Mouse (Mus musculus): Measurements from ENCODE around the gene Gsx1.

The Gsx1 gene

DNA sequence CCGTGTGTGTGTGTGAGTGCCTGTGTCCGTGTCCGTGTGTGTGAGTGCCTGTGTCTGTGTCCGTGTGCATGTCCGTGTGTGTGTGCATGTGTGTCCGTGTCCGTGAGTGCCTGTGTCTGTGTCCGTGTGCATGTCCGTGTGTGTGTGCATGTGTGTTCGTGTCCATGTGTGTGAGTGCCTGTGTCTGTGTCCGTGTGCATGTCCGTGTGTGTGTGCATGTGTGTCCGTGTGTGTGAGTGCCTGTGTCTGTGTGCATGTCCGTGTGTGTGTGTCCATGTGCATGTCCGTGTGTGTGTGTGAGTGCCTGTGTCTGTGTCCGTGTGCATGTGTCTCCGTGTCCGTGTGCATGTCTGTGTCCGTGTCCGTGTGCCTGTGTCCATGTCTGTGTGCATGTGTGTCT is 19.4 kb downstream of the Gsx1 start:
- no peak for DNase-seq

DNA sequence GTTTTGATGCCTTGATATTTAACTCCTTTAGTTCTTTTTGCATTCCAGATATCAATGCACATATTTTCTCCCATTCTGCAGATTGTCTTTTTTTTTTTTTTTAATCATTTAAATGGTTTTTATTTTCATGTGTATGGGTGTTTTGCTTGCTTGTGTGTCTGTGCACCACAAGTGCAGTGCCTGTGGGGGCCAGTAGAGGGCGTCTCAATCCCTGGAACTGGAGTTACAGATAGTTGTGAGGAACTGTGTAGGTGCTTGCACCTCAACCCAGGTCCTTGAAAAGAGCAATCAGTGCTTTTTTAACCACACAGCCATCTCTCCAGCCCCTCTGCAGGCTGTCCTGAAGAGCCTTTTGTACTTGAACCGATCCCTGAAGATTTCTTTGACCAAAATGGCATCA is 20.0 kb downstream of the Gsx1 start:
- DNase-seq: no peak

DNA sequence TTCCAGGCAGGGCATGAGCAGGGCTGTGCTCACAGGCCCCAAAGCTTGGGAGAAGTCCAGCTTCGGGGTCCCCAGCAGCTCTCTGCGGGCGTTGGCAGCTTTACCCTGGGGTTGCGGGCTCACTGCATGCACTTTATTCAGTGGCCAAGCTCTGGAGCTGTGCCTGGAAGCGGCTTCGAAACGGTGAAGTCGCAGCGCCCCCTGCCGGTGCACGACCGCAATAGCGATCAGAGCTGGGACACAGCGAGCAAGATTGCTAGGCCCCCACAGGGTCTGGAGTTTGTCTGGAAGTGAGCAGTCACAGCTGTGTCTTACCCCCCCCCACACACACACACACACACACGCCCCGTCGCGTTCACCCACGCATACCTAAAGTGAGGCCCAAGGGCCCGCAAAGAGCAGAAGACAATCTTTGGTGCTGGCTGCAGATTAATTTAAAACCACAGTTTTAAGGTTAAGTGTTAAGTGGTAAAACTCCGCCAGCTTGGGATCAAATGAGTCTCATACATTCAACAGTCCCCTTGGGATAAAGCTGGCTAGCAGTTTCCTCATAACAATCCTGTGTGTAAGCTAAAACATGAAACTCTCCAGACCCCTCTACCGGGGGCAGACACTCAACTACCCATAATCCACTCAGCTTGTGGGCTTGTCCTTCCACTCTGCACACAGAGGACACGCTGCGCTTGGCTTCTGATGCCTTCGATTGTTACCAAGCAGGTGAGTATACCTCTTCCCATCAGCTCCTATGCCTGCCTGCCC is 39.0 kb downstream of the Gsx1 start:
- DNase-seq: peak; percentile 45

DNA sequence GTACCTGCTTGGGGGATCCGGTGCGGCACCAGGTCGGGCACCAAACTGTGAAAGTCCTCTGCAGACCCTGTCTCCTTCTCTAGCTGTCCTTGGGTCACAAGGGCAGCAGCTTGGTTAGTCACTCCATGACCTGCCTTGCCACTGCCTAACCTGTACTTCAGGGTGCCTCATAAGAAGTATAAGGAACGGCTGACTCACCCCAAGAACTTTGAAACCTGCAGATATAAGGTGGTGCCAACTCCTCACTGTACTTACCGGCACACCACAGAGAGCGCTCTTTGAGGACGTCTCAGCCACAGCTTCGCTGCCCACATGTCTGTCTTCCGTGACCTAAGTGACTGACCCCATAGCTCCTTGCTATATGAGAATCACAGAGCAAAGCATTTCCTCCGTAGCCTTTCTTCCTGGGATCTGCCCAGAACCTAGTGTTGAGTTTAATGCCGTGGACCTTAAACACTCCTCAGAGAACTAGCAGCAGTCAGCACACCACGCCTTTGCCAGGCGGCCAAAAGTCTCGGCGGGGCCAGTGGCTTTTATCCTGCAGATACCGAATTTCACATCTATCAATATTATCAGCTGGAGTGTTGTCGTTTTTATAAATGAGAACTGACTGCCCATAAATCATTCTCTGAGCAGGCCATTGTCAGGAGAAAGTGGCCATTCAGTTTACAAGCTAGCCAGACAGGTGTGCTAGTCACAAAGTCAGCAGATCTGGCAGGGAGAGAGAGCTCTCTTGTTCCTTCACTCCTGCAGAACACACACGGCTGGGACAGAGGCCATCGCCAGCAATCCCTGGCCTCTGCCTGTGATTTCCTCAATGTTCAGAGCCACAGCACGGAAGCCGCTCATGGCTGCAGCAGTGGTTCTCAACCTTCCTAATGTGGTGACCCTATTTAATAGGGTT is 47.2 kb downstream of the Gsx1 start:
- DNase-seq: no peak
